Mouse (Mus musculus): ENCODE data around the gene Zbtb33. TPM values are rescaled to one million over a fixed set of nuclear protein-coding genes. Genes with fewer than 3 reads are reported as not detected.

The Zbtb33 gene
- polyA plus RNA-seq, 1 experiment from 2014 or later, result 5.0 TPM

GRCm38 (mm10) chrX:38216986-38217675 lies 27.5 kb downstream of the Zbtb33 start:
- no peaks in the 10 kb centered on the region for H3K4me1 ChIP-seq
- 86% methylated on average over 9 of the region's 9 CpGs for WGBS
- no peaks in the 10 kb centered on the region for H3K27me3 ChIP-seq (ENCODE audit: insufficient read depth, poor library complexity, severe bottlenecking)
- DNase-seq (ENCODE audit: low spot score), result no peak
- H3K9me3 ChIP-seq, result no peaks in the 10 kb centered on the region
- no peaks in the 10 kb centered on the region for H3K36me3 ChIP-seq
- no peak overlapping the region for H3K27ac ChIP-seq
- H3K4me3 ChIP-seq, result no peak overlapping the region

- Histone ChIP-seq H3K4me3 (no peak overlapping the region), H3K4me1 (no peaks in the 10 kb centered on the region), H3K27ac (no peak overlapping the region), H3K36me3 (no peaks in the 10 kb centered on the region), H3K9me3 (no peaks in the 10 kb centered on the region), H3K27me3 (ENCODE audit: insufficient read depth, poor library complexity, severe bottlenecking) (no peaks in the 10 kb centered on the region)
- no peak for DNase-seq (ENCODE audit: low spot score)
- WGBS, result 84% methylated on average over 2 of the region's 2 CpGs
These were observed 28.0 kb downstream of the Zbtb33 start for GRCm38 (mm10) chrX:38217676-38217991.

- WGBS, result 45% methylated on average over 2 of the region's 2 CpGs
- Histone ChIP-seq H3K9me3 (no peaks in the 10 kb centered on the region), H3K27me3 (ENCODE audit: insufficient read depth, poor library complexity, severe bottlenecking) (no peaks in the 10 kb centered on the region), H3K36me3 (no peaks in the 10 kb centered on the region), H3K4me3 (no peak overlapping the region), H3K27ac (no peak overlapping the region), H3K4me1 (no peaks in the 10 kb centered on the region)
- no peak for DNase-seq (ENCODE audit: low spot score)
These were observed 33.2 kb downstream of the Zbtb33 start for GRCm38 (mm10) chrX:38222757-38223156.

GRCm38 (mm10) chrX:38229888-38230287 lies 40.3 kb downstream of the Zbtb33 start:
- H3K27ac ChIP-seq, result no peak overlapping the region
- no peak for DNase-seq (ENCODE audit: low spot score)
- H3K4me1 ChIP-seq, result no peaks in the 10 kb centered on the region
- no peaks in the 10 kb centered on the region for H3K27me3 ChIP-seq (ENCODE audit: insufficient read depth, poor library complexity, severe bottlenecking)
- no peak overlapping the region for H3K4me3 ChIP-seq
- no peaks in the 10 kb centered on the region for H3K36me3 ChIP-seq
- H3K9me3 ChIP-seq, result no peaks in the 10 kb centered on the region
- 75% methylated on average over 1 of the region's 1 CpGs for WGBS

GRCm38 (mm10) chrX:38237731-38238130 lies 48.1 kb downstream of the Zbtb33 start:
- DNase-seq (ENCODE audit: low spot score), result no peak
- H3K9me3 ChIP-seq, result no peaks in the 10 kb centered on the region
- H3K27ac ChIP-seq, result no peak overlapping the region
- no peaks in the 10 kb centered on the region for H3K4me1 ChIP-seq
- no peaks in the 10 kb centered on the region for H3K27me3 ChIP-seq (ENCODE audit: insufficient read depth, poor library complexity, severe bottlenecking)
- H3K36me3 ChIP-seq, result no peaks in the 10 kb centered on the region
- WGBS, result 33% methylated on average over 2 of the region's 2 CpGs
- no peak overlapping the region for H3K4me3 ChIP-seq

Small RNA genes lying within 50 kb of the gene (microRNA-seq; reads per million reads assigned to microRNA genes)
- gene Mir3110, result 1.0 reads per million

Other genes with a start within 250 kb of the Zbtb33 start
- not detected in 2 replicates for gene Btg1-ps1, start 171.0 kb upstream of the Zbtb33 start, polyA plus RNA-seq (2016; fragmentation: Nextera tagmentation; extraction: Ambion mirVana)
- gene Btg1-ps2, start 146.7 kb upstream of the Zbtb33 start, polyA plus RNA-seq (2016; fragmentation: Nextera tagmentation; extraction: Ambion mirVana), result not detected in 2 replicates
- not detected in 2 replicates for gene Rhox10, start 123.3 kb upstream of the Zbtb33 start, polyA plus RNA-seq (2016; fragmentation: Nextera tagmentation; extraction: Ambion mirVana)
- not detected in 2 replicates for gene Rhox11, start 104.7 kb upstream of the Zbtb33 start, polyA plus RNA-seq (2016; fragmentation: Nextera tagmentation; extraction: Ambion mirVana)
- gene Rhox12, start 78.9 kb upstream of the Zbtb33 start, polyA plus RNA-seq (2016; fragmentation: Nextera tagmentation; extraction: Ambion mirVana), result not detected in 2 replicates
- not detected in 2 replicates for gene Rhox13, start 68.6 kb upstream of the Zbtb33 start, polyA plus RNA-seq (2016; fragmentation: Nextera tagmentation; extraction: Ambion mirVana)
- 18.0 and 24.5 TPM in 2 replicates for gene Tmem255a, start 62.6 kb downstream of the Zbtb33 start, polyA plus RNA-seq (2016; fragmentation: Nextera tagmentation; extraction: Ambion mirVana)
- not detected in 2 replicates for gene Atp1b4, start 126.4 kb downstream of the Zbtb33 start, polyA plus RNA-seq (2016; fragmentation: Nextera tagmentation; extraction: Ambion mirVana)